Mouse (Mus musculus) cerebral cortex, adult 2 months (tissue): ENCODE results near the gene Rab3a.

Source experiments
- WGBS: fragments of 180-500 bp; shearing (Covaris S2); methylation state at CpG from one replicate; pipeline ENCODE4 v1.1.7; 2018; 5-methylcytosine and 5-hydroxymethylcytosine counted together

Rab3a gene

GRCm38 (mm10) chr8:70758308-70758615, 3.8 kb downstream of the Rab3a start:
- 58% methylated on average over 7 of the region's 7 CpGs for WGBS

GRCm38 (mm10) chr8:70758616-70759561, 4.4 kb downstream of the Rab3a start:
- WGBS = 45% methylated on average over 19 of the region's 19 CpGs

- under 1% methylated on average over 22 of the region's 22 CpGs for WGBS
These were observed 5.9 kb downstream of the Rab3a start for GRCm38 (mm10) chr8:70760350-70760749.

- under 1% methylated on average over 55 of the region's 55 CpGs for WGBS
These were observed 6.4 kb downstream of the Rab3a start, which contains the start of gene Mpv17l2 for GRCm38 (mm10) chr8:70760775-70761406. TSS of gene Mpv17l2 (minus strand) at chr8:70760946.

- WGBS = 74% methylated on average over 1 of the region's 1 CpGs
These were observed 7.6 kb downstream of the Rab3a start for GRCm38 (mm10) chr8:70762118-70762517.

GRCm38 (mm10) chr8:70763354-70763753, 8.9 kb downstream of the Rab3a start:
- WGBS = 9% methylated on average over 3 of the region's 3 CpGs

- WGBS = 89% methylated on average over 8 of the region's 8 CpGs
These were observed 9.5 kb downstream of the Rab3a start for GRCm38 (mm10) chr8:70764026-70764425.

- 93% methylated on average over 13 of the region's 13 CpGs for WGBS
These were observed 10.2 kb downstream of the Rab3a start for GRCm38 (mm10) chr8:70764676-70765075.

GRCm38 (mm10) chr8:70765329-70765728, 10.8 kb downstream of the Rab3a start:
- 69% methylated on average over 9 of the region's 9 CpGs for WGBS

GRCm38 (mm10) chr8:70765838-70766570, 11.5 kb downstream of the Rab3a start:
- 5% methylated on average over 34 of the region's 34 CpGs for WGBS

- 14% methylated on average over 21 of the region's 21 CpGs for WGBS
These were observed 12.3 kb downstream of the Rab3a start for GRCm38 (mm10) chr8:70766571-70767440.

GRCm38 (mm10) chr8:70767503-70767902, 13.0 kb downstream of the Rab3a start:
- 70% methylated on average over 6 of the region's 6 CpGs for WGBS

GRCm38 (mm10) chr8:70768231-70768776, 13.8 kb downstream of the Rab3a start:
- WGBS = 91% methylated on average over 32 of the region's 32 CpGs

- whole genome bisulfite sequencing = 76% methylated on average over 16 of the region's 16 CpGs
These were observed 14.5 kb downstream of the Rab3a start for GRCm38 (mm10) chr8:70768956-70769355.

- 8% methylated on average over 26 of the region's 26 CpGs for WGBS
These were observed 14.9 kb downstream of the Rab3a start for GRCm38 (mm10) chr8:70769359-70769758.

- 80% methylated on average over 12 of the region's 12 CpGs for WGBS
These were observed 15.4 kb downstream of the Rab3a start for GRCm38 (mm10) chr8:70769858-70770257.

- 95% methylated on average over 13 of the region's 13 CpGs for WGBS
These were observed 16.3 kb downstream of the Rab3a start for GRCm38 (mm10) chr8:70770748-70771147.

- WGBS = 73% methylated on average over 7 of the region's 7 CpGs
These were observed 16.7 kb downstream of the Rab3a start for GRCm38 (mm10) chr8:70771217-70771616.

GRCm38 (mm10) chr8:70772075-70772474, 17.6 kb downstream of the Rab3a start:
- WGBS = 94% methylated on average over 13 of the region's 13 CpGs

GRCm38 (mm10) chr8:70772890-70773289, 18.4 kb downstream of the Rab3a start:
- 77% methylated on average over 9 of the region's 9 CpGs for WGBS

- 43% methylated on average over 5 of the region's 5 CpGs for WGBS
These were observed 18.9 kb downstream of the Rab3a start for GRCm38 (mm10) chr8:70773410-70773809.
